Mouse (Mus musculus): Measurements from ENCODE around the gene Rrp1b. TPM values are rescaled to one million over a fixed set of nuclear protein-coding genes. Genes with fewer than 3 reads are reported as not detected.

Rrp1b gene
- total and polyA plus RNA-seq, 3 experiments: 60.9 to 149 (median 76.7) TPM

DNA sequence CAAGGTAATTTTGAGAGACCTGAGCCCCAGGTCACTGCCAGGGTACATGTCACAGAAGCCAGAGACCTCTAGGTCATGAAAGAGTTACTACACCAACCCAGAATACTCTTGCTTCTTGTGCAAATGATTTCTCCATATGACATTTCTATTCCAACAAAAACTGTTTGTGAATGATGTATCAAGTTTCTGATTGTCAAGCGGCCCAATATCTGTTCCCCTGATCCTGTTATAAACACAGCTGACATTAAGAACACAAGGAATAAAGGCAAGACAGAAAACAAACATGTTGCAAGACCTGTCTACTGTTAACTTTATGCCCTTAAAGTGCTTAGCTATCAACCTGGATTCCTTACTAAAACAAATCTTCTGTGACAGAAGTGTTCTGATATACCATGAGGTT is 37.5 kb upstream of the Rrp1b start:
- TF ChIP-seq RAD21 (IDR thresholded peaks at IDR 0.05; ENCODE audit: low read depth, low read length) (no peak), E2F4 (IDR thresholded peaks at IDR 0.05; ENCODE audit: insufficient replicate concordance, low read depth, low read length) (no peak), SIN3A (IDR thresholded peaks at IDR 0.05; ENCODE audit: low read length) (no peak), CHD1 (IDR thresholded peaks at IDR 0.05; ENCODE audit: low read depth, low read length) (no peak), ELF1 (IDR thresholded peaks at IDR 0.05; ENCODE audit: low read depth, low read length) (no peak), MXI1 (IDR thresholded peaks at IDR 0.05; ENCODE audit: low read depth, low read length) (no peak), NELFE (IDR thresholded peaks at IDR 0.05; ENCODE audit: low read depth, low read length) (no peak), ZMIZ1 (IDR thresholded peaks at IDR 0.05; ENCODE audit: low read depth, low read length) (no peak), ZC3H11A (IDR thresholded peaks at IDR 0.05; ENCODE audit: low read depth, low read length) (no peak), USF1 (IDR thresholded peaks at IDR 0.05; ENCODE audit: low read depth, low read length) (no peak), JUN (IDR thresholded peaks at IDR 0.05; ENCODE audit: insufficient read depth, low read depth, low read length) (no peak), POLR2A (IDR thresholded peaks at IDR 0.05; ENCODE audit: low read depth, low read length) (no peak), IRF4 (IDR thresholded peaks at IDR 0.05; ENCODE audit: low read depth, low read length) (no peak), KAT2A (IDR thresholded peaks at IDR 0.05; ENCODE audit: insufficient replicate concordance, low read length) (no peak), UBTF (IDR thresholded peaks at IDR 0.05; ENCODE audit: low read depth, low read length) (no peak), SMC3 (IDR thresholded peaks at IDR 0.05; ENCODE audit: low read depth, low read length) (no peak), MAZ (IDR thresholded peaks at IDR 0.05; ENCODE audit: low read depth, low read length) (no peak), MEF2A (IDR thresholded peaks at IDR 0.05; ENCODE audit: borderline replicate concordance, low read depth, low read length) (no peak), MAFK (IDR thresholded peaks at IDR 0.05; ENCODE audit: insufficient replicate concordance, low read length) (no peak)
- dilution Hi-C loops (cut with MboI; ENCODE audit: extremely low pct_ligation_motif_present, extremely low pct_unique_long_range_greater_than_20kb, low sequenced_read_pairs): no loop called here
- Histone ChIP-seq H3K4me1 (ENCODE audit: control insufficient read depth in 1 of 2, insufficient read depth in 2 of 2) (peaks cover 7 to 28% of the 10 kb centered on the region in 2 experiments), H3K9ac (ENCODE audit: insufficient read depth, low read depth) (no peak overlapping the region), H3K9me3 (replicated peaks; ENCODE audit: low read length) (peaks cover 5% of the 10 kb centered on the region), H3K79me2 (replicated peaks; ENCODE audit: control insufficient read depth, extremely low read depth, insufficient read depth, poor library complexity, severe bottlenecking) (no peaks in the 10 kb centered on the region), H3K36me3 (replicated peaks in 1 of 2; ENCODE audit: control insufficient read depth in 1 of 2, insufficient read depth in 1 of 2, low read length in 1 of 2) (no peaks in the 10 kb centered on the region), H3K27me3 (replicated peaks) (no peaks in the 10 kb centered on the region), H3K4me3 (replicated peaks in 1 of 3; ENCODE audit: low read depth in 2 of 3, low read length in 2 of 3, poor library complexity in 1 of 3) (no peak overlapping the region), H3K27ac (ENCODE audit: insufficient read depth, low read depth) (no peak overlapping the region), H3K4me2 (ENCODE audit: insufficient read depth, low read depth, poor library complexity, severe bottlenecking) (no peak overlapping the region)
- DNase-seq (ENCODE audit: extremely low read depth): no peak
- in situ Hi-C loops (cut with MboI; ENCODE audit: low pct_ligation_motif_present, low pct_unique_long_range_greater_than_20kb, low sequenced_read_pairs): no loop called here

- no peak overlapping the region for H3K4me2 ChIP-seq (ENCODE audit: insufficient read depth, low read depth, poor library complexity, severe bottlenecking)
- no peak overlapping the region for H3K9ac ChIP-seq (ENCODE audit: insufficient read depth, low read depth)
- H3K9me3 ChIP-seq (replicated peaks; ENCODE audit: low read length): peaks cover 11% of the 10 kb centered on the region
- no peaks in the 10 kb centered on the region for H3K36me3 ChIP-seq (replicated peaks in 1 of 2; ENCODE audit: control insufficient read depth in 1 of 2, insufficient read depth in 1 of 2, low read length in 1 of 2)
- no peaks in the 10 kb centered on the region for H3K27me3 ChIP-seq (replicated peaks)
- TF ChIP-seq MYC (IDR thresholded peaks at IDR 0.05; ENCODE audit: low read depth, low read length): no peak
- TF ChIP-seq JUN (IDR thresholded peaks at IDR 0.05; ENCODE audit: insufficient read depth, low read depth, low read length): no peak
- TF ChIP-seq NRF1 (IDR thresholded peaks at IDR 0.05; ENCODE audit: low read depth, low read length): no peak
- no peak for TF ChIP-seq ZKSCAN1 (IDR thresholded peaks at IDR 0.05; ENCODE audit: borderline replicate concordance, low read depth, low read length)
- DNase-seq (ENCODE audit: extremely low read depth): no peak
- H3K27ac ChIP-seq (ENCODE audit: insufficient read depth, low read depth): no peak overlapping the region
- in situ Hi-C loops (cut with MboI; ENCODE audit: low pct_ligation_motif_present, low pct_unique_long_range_greater_than_20kb, low sequenced_read_pairs) (no loop called here), dilution Hi-C loops (cut with MboI; ENCODE audit: extremely low pct_ligation_motif_present, extremely low pct_unique_long_range_greater_than_20kb, low sequenced_read_pairs) (no loop called here)
- no peak overlapping the region for H3K4me3 ChIP-seq (replicated peaks in 1 of 3; ENCODE audit: low read depth in 2 of 3, low read length in 2 of 3, poor library complexity in 1 of 3)
- H3K4me1 ChIP-seq (ENCODE audit: control insufficient read depth in 1 of 2, insufficient read depth in 2 of 2): peaks cover 0 to 17% of the 10 kb centered on the region in 2 experiments; a peak in 2 of 4 replicates
- no peaks in the 10 kb centered on the region for H3K79me2 ChIP-seq (replicated peaks; ENCODE audit: control insufficient read depth, extremely low read depth, insufficient read depth, poor library complexity, severe bottlenecking)
Observed at GRCm38 (mm10) chr17:32003251-32003650, 32.6 kb upstream of the Rrp1b start.
